Mouse (Mus musculus): ENCODE data around the gene Ret. TPM values are rescaled to one million over a fixed set of nuclear protein-coding genes. Genes with fewer than 3 reads are reported as not detected.

Ret gene
- polyA plus RNA-seq, 1 experiment from 2014 or later: 1.5 TPM

GRCm38 (mm10) chr6:118138731-118139709, 58.5 kb downstream of the Ret start, which contains the start of gene Csgalnact2:
Gene Csgalnact2, minus strand, starts transcription at chr6:118139140.
- no peak within 1 kb of the TSS for H3K27ac ChIP-seq (ENCODE audit: low read depth, low read length)
- WGBS: 9% methylated on average over 50 of the region's 66 CpGs

GRCm38 (mm10) chr6:118137148-118137547, 60.4 kb downstream of the Ret start:
- no peak for ATAC-seq (ENCODE audit: low FRiP score)
- 82% methylated on average over 2 of the region's 2 CpGs for WGBS
- Histone ChIP-seq H3K9me3 (ENCODE audit: control insufficient read depth, low read length) (no peaks in the 10 kb centered on the region), H3K4me2 (no peak overlapping the region), H3K4me3 (ENCODE audit: low read depth, low read length) (no peak overlapping the region), H3K4me1 (ENCODE audit: control insufficient read depth, insufficient read depth, low read length) (peaks cover 5% of the 10 kb centered on the region; the same call in 1 of the 2 replicates), H3K27me3 (ENCODE audit: control insufficient read depth, insufficient read depth, low read length) (no peaks in the 10 kb centered on the region), H3K36me3 (ENCODE audit: control insufficient read depth, insufficient read depth, low read length) (no peaks in the 10 kb centered on the region), H3K9ac (ENCODE audit: low read length) (no peak overlapping the region), H3K27ac (ENCODE audit: low read depth, low read length) (no peak overlapping the region)
- DNase-seq (ENCODE audit: low spot score, missing footprints): no peak

More at GRCm38 (mm10) chr6:118138731-118139709, 58.5 kb downstream of the Ret start, which contains the start of gene Csgalnact2:
- Histone ChIP-seq H3K4me3 (ENCODE audit: low read depth, low read length) (peak within 1 kb of the TSS; percentile 79), H3K4me1 (ENCODE audit: control insufficient read depth, insufficient read depth, low read length) (peaks cover 5% of the 10 kb centered on the region; the same call in 1 of the 2 replicates), H3K9me3 (ENCODE audit: control insufficient read depth, low read length) (no peaks in the 10 kb centered on the region), H3K4me2 (peak within 1 kb of the TSS; percentile 79), H3K36me3 (ENCODE audit: control insufficient read depth, insufficient read depth, low read length) (no peaks in the 10 kb centered on the region), H3K27me3 (ENCODE audit: control insufficient read depth, insufficient read depth, low read length) (no peaks in the 10 kb centered on the region), H3K9ac (ENCODE audit: low read length) (peak within 1 kb of the TSS; percentile 80)
- ATAC-seq (ENCODE audit: low FRiP score) (peak; percentile 99), DNase-seq (ENCODE audit: low spot score, missing footprints) (peak; percentile 99)

- DNase-seq (ENCODE audit: low spot score, missing footprints) (no peak), ATAC-seq (ENCODE audit: low FRiP score) (no peak)
- peaks cover 5% of the 10 kb centered on the region; the same call in 1 of the 2 replicates for H3K4me1 ChIP-seq (ENCODE audit: control insufficient read depth, insufficient read depth, low read length)
- no peaks in the 10 kb centered on the region for H3K27me3 ChIP-seq (ENCODE audit: control insufficient read depth, insufficient read depth, low read length)
- WGBS: 71% methylated on average over 1 of the region's 1 CpGs
- H3K27ac ChIP-seq (ENCODE audit: low read depth, low read length): no peak overlapping the region
- H3K4me3 ChIP-seq (ENCODE audit: low read depth, low read length): no peak overlapping the region
- H3K9ac ChIP-seq (ENCODE audit: low read length): no peak overlapping the region
- H3K36me3 ChIP-seq (ENCODE audit: control insufficient read depth, insufficient read depth, low read length): no peaks in the 10 kb centered on the region
- no peaks in the 10 kb centered on the region for H3K9me3 ChIP-seq (ENCODE audit: control insufficient read depth, low read length)
- no peak overlapping the region for H3K4me2 ChIP-seq
These were observed 63.1 kb downstream of the Ret start for GRCm38 (mm10) chr6:118134461-118134860.

- H3K4me2 ChIP-seq: no peak overlapping the region
- no peaks in the 10 kb centered on the region for H3K27me3 ChIP-seq (ENCODE audit: control insufficient read depth, insufficient read depth, low read length)
- WGBS: 80% methylated on average over 2 of the region's 2 CpGs
- H3K4me1 ChIP-seq (ENCODE audit: control insufficient read depth, insufficient read depth, low read length): no peaks in the 10 kb centered on the region
- H3K4me3 ChIP-seq (ENCODE audit: low read depth, low read length): no peak overlapping the region
- no peak for ATAC-seq (ENCODE audit: low FRiP score)
- no peak for DNase-seq (ENCODE audit: low spot score, missing footprints)
- no peak overlapping the region for H3K27ac ChIP-seq (ENCODE audit: low read depth, low read length)
- H3K9me3 ChIP-seq (ENCODE audit: control insufficient read depth, low read length): no peaks in the 10 kb centered on the region
- H3K36me3 ChIP-seq (ENCODE audit: control insufficient read depth, insufficient read depth, low read length): no peaks in the 10 kb centered on the region
- H3K9ac ChIP-seq (ENCODE audit: low read length): no peak overlapping the region
These were observed 67.5 kb downstream of the Ret start for GRCm38 (mm10) chr6:118130022-118130421.

- WGBS: 87% methylated on average over 6 of the region's 6 CpGs
- H3K36me3 ChIP-seq (ENCODE audit: control insufficient read depth, insufficient read depth, low read length): no peaks in the 10 kb centered on the region
- DNase-seq (ENCODE audit: low spot score, missing footprints) (no peak), ATAC-seq (ENCODE audit: low FRiP score) (no peak)
- no peaks in the 10 kb centered on the region for H3K9me3 ChIP-seq (ENCODE audit: control insufficient read depth, low read length)
- no peak overlapping the region for H3K4me3 ChIP-seq (ENCODE audit: low read depth, low read length)
- H3K9ac ChIP-seq (ENCODE audit: low read length): no peak overlapping the region
- H3K27ac ChIP-seq (ENCODE audit: low read depth, low read length): no peak overlapping the region
- H3K27me3 ChIP-seq (ENCODE audit: control insufficient read depth, insufficient read depth, low read length): no peaks in the 10 kb centered on the region
- no peaks in the 10 kb centered on the region for H3K4me1 ChIP-seq (ENCODE audit: control insufficient read depth, insufficient read depth, low read length)
- no peak overlapping the region for H3K4me2 ChIP-seq
These were observed 69.6 kb downstream of the Ret start for GRCm38 (mm10) chr6:118127827-118128487.

GRCm38 (mm10) chr6:118127198-118127597, 70.3 kb downstream of the Ret start:
- DNase-seq (ENCODE audit: low spot score, missing footprints): no peak

GRCm38 (mm10) chr6:118126577-118126976, 70.9 kb downstream of the Ret start:
- DNase-seq (ENCODE audit: low spot score, missing footprints) (no peak), ATAC-seq (ENCODE audit: low FRiP score) (no peak)
- Histone ChIP-seq H3K9me3 (ENCODE audit: control insufficient read depth, low read length) (no peaks in the 10 kb centered on the region), H3K4me1 (ENCODE audit: control insufficient read depth, insufficient read depth, low read length) (no peaks in the 10 kb centered on the region), H3K27me3 (ENCODE audit: control insufficient read depth, insufficient read depth, low read length) (no peaks in the 10 kb centered on the region), H3K36me3 (ENCODE audit: control insufficient read depth, insufficient read depth, low read length) (no peaks in the 10 kb centered on the region), H3K4me2 (no peak overlapping the region), H3K27ac (ENCODE audit: low read depth, low read length) (no peak overlapping the region), H3K4me3 (ENCODE audit: low read depth, low read length) (no peak overlapping the region), H3K9ac (ENCODE audit: low read length) (no peak overlapping the region)

More at GRCm38 (mm10) chr6:118127198-118127597, 70.3 kb downstream of the Ret start:
- no peak overlapping the region for H3K4me2 ChIP-seq
- H3K36me3 ChIP-seq (ENCODE audit: control insufficient read depth, insufficient read depth, low read length): no peaks in the 10 kb centered on the region
- WGBS: 88% methylated on average over 7 of the region's 7 CpGs
- no peaks in the 10 kb centered on the region for H3K4me1 ChIP-seq (ENCODE audit: control insufficient read depth, insufficient read depth, low read length)
- no peaks in the 10 kb centered on the region for H3K9me3 ChIP-seq (ENCODE audit: control insufficient read depth, low read length)
- no peaks in the 10 kb centered on the region for H3K27me3 ChIP-seq (ENCODE audit: control insufficient read depth, insufficient read depth, low read length)
- no peak overlapping the region for H3K9ac ChIP-seq (ENCODE audit: low read length)
- H3K27ac ChIP-seq (ENCODE audit: low read depth, low read length): no peak overlapping the region
- ATAC-seq (ENCODE audit: low FRiP score): no peak
- no peak overlapping the region for H3K4me3 ChIP-seq (ENCODE audit: low read depth, low read length)

- H3K27me3 ChIP-seq (ENCODE audit: control insufficient read depth, insufficient read depth, low read length): no peaks in the 10 kb centered on the region
- ATAC-seq (ENCODE audit: low FRiP score) (no peak), DNase-seq (ENCODE audit: low spot score, missing footprints) (no peak)
- H3K4me2 ChIP-seq: no peak overlapping the region
- H3K9ac ChIP-seq (ENCODE audit: low read length): no peak overlapping the region
- H3K4me1 ChIP-seq (ENCODE audit: control insufficient read depth, insufficient read depth, low read length): no peaks in the 10 kb centered on the region
- no peak overlapping the region for H3K27ac ChIP-seq (ENCODE audit: low read depth, low read length)
- H3K9me3 ChIP-seq (ENCODE audit: control insufficient read depth, low read length): no peaks in the 10 kb centered on the region
- H3K4me3 ChIP-seq (ENCODE audit: low read depth, low read length): no peak overlapping the region
- no peaks in the 10 kb centered on the region for H3K36me3 ChIP-seq (ENCODE audit: control insufficient read depth, insufficient read depth, low read length)
- 95% methylated on average over 1 of the region's 1 CpGs for WGBS
These were observed 74.8 kb downstream of the Ret start for GRCm38 (mm10) chr6:118122767-118123166.

GRCm38 (mm10) chr6:118111810-118112209, 85.7 kb downstream of the Ret start:
- Histone ChIP-seq H3K36me3 (ENCODE audit: control insufficient read depth, insufficient read depth, low read length) (no peaks in the 10 kb centered on the region), H3K27me3 (ENCODE audit: control insufficient read depth, insufficient read depth, low read length) (no peaks in the 10 kb centered on the region), H3K4me1 (ENCODE audit: control insufficient read depth, insufficient read depth, low read length) (no peaks in the 10 kb centered on the region), H3K9ac (ENCODE audit: low read length) (no peak overlapping the region), H3K4me3 (ENCODE audit: low read depth, low read length) (no peak overlapping the region), H3K27ac (ENCODE audit: low read depth, low read length) (no peak overlapping the region), H3K9me3 (ENCODE audit: control insufficient read depth, low read length) (no peaks in the 10 kb centered on the region), H3K4me2 (no peak overlapping the region)
- no peak for ATAC-seq (ENCODE audit: low FRiP score)
- 76% methylated on average over 1 of the region's 1 CpGs for WGBS
- DNase-seq (ENCODE audit: low spot score, missing footprints): no peak

Data from midbrain, embryonic 11.5 days (tissue).